Mouse (Mus musculus): ENCODE results near the gene Sycp2l. TPM values are rescaled to one million over a fixed set of nuclear protein-coding genes. Genes with fewer than 3 reads are reported as not detected.
"Not testable (repeated sequence)": the region's sequence is repeated elsewhere in the genome, so short reads cannot be mapped to it uniquely, and the experiment has no call there.

Sycp2l gene
- total RNA-seq, 2 experiments from 2014 or later: not detected

DNA sequence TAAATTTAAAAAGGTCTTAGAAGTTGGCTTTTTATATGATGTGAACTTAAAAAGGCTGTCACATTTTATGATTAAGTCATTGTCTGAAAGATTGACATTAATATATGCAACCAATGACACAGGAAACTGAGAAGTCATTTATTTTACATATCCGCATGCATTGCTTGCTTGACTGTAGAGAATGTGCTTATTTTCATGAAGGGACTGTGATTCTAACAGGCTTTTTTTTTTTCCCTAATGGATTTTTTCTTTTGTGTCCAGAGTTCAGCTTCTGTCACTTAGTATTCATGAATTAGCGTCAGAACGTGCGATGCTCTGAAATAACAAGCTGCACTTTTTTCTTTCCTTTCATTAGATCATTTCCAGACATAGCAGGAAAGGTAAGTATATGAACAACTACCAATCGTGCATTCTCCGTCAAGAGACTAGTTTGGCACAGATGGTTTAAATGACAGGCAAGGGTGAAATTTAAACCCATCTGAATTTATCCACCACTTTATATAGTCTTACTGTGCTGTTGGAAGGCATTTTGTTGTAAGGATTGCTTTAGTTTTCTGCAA lies 9.6 kb downstream of the Sycp2l start:
- DNase-seq (ENCODE audit: low spot score in 2 of 2): no peak

GRCm38 (mm10) chr13:41128326-41128725 lies 14.2 kb downstream of the Sycp2l start:
- no peak for DNase-seq (ENCODE audit: low spot score in 2 of 2)

DNA sequence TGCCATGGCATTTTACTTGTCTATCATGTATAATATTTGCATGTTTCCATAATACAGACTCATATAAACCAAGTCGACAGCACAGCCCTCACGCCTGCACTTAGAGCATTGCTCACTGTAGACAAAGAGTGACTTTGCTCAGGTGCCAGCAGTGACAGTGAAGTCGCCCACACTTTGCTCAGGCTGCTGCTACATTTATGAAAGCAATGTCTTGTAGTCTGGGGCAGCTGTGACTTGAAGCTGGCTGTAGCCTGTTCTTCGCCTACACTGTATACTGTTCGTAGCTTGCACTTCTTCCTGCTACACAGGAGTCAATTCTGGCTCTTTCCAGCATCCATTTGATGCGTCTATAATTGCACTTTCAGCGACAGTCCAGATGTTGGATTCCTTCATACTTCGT lies 15.0 kb downstream of the Sycp2l start:
- no peak for DNase-seq (ENCODE audit: low spot score in 2 of 2)

GRCm38 (mm10) chr13:41134901-41135300 lies 20.8 kb downstream of the Sycp2l start:
- DNase-seq (ENCODE audit: low spot score in 2 of 2): peak; percentile 62 to 66

DNA sequence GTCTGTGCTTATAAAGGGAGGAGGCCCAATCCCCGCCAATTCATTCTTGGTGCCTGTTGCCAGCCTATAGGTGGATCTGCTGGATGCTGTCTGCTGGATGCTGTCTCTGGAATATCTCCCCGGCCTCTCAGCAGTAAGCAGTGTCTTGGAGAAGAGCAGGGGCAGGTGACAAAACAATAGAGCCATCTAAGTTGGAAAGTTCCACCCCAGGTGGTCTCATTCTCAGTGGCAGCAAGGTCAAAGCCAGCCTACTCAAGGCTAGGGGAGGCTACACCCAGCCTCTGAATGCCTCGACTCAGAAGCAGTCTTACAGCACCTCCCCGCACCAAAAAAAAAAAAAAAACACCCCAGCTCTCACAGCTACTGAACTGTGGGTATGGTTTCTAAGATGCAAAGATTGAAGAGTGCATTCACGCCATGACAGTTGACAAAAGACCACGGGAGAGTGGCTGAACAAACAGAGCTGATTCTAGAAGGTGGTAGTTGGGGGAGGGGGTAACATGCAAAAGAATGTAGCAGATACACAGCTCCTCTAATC lies 31.4 kb downstream of the Sycp2l start:
- no peak for DNase-seq (ENCODE audit: low spot score in 2 of 2)

DNA sequence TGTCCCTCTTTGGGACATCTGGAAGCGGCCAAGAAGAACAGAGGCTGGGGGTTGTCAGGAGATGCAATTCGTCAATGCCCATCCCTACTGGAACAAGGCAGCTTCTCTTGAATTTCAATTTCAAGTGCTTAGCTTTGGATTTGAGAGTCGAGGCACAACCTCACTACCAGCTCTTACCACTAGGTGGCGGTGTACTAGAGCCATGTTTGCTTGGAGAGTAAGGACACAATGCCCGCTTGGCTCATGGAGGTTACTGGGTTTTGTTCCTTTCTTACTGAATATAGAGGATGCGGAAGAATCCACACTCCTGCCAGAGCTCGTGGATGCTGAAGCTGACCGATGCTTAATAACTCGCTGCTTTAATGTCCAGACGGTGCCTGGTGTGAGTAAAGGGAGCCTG lies 32.2 kb downstream of the Sycp2l start:
- DNase-seq (ENCODE audit: low spot score in 2 of 2): peak; percentile 49 to 67

DNA sequence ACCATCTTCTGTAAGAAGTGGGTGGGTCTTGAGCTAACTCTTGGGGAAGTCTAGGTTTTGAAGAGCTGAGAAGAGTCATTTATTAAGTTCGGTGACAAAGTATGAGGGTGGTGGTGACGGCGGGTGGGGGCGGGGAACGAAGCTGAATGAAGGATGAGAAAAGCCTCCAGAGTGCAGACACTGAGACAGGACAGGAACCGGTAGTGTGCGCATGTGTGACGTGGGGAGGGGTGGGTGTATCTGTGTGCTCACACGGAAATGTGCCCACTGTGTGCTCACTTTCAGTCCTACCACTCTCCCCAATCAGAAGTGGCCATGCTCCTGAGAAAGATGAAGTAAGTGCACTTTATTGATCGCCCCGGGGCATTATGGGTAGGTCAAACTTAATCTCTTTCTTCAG lies 39.0 kb downstream of the Sycp2l start:
- no peak for DNase-seq (ENCODE audit: low spot score in 2 of 2)

DNA sequence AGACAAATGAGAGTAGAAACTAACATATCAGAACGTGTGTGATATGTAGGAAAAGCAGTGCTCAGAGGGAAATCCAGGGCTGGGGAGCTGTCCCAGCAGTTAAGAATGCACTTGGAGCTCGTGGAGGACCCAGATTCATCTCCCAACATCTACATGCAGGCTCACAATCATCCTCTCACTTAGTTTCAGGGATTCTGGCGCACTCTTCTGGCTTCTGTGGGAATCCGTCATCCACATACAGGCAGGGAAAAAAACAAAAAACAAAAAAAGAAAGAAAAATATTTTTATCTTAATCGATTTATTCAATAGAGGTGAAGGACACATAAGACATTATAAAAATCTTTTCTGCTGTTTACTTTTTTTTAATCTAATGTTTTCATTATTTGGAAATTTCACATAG lies 44.3 kb downstream of the Sycp2l start:
- DNase-seq (ENCODE audit: low spot score in 2 of 2): no peak

- DNase-seq (ENCODE audit: low spot score in 2 of 2): no peak
These were observed 73.8 kb downstream of the Sycp2l start for GRCm38 (mm10) chr13:41187886-41188285.

- no peak for DNase-seq (ENCODE audit: low spot score in 2 of 2)
These were observed 81.7 kb downstream of the Sycp2l start for GRCm38 (mm10) chr13:41195640-41196333.

DNA sequence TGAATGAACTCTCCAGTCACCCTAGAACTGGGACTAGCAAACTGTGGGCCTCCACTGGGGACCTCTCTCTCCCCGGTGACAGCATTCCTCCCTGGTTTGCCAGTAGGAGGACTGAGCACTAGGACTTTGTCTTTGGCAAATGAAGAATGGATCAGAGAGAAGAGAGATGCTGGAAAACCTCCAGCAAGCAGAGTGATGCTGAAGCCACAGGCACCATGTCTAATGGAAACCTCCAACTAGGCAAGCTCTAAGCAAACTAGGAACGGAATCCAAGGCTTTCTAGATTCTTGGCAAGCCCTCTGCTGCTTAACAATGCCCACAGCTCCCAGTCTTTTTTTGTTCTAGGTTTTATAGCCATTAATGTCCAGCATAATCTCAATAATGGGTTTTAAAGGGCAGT lies 86.8 kb downstream of the Sycp2l start:
- DNase-seq (ENCODE audit: low spot score in 2 of 2): no peak

DNA sequence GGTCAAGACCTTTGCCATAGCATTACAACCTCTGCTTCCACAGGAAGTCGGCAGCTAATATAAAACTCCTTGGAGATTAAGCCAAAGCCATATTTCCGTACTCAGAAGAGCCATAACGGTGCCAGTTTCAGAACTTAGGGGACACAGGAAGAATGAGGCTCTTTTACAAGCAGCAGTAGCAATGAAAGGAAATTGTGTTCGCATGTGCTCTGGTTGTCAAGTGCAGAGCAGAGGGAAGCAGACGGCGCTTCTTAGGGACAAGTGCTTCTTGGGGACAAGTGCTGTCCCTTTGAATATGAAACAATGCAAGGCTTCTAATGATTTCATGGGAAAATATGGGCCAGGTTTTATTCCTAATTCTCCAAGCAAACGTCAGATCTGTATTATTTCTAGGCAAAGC lies 89.2 kb downstream of the Sycp2l start:
- DNase-seq (ENCODE audit: low spot score in 2 of 2): no peak

GRCm38 (mm10) chr13:41203691-41204090 lies 89.6 kb downstream of the Sycp2l start:
- DNase-seq (ENCODE audit: low spot score in 2 of 2): no peak

DNA sequence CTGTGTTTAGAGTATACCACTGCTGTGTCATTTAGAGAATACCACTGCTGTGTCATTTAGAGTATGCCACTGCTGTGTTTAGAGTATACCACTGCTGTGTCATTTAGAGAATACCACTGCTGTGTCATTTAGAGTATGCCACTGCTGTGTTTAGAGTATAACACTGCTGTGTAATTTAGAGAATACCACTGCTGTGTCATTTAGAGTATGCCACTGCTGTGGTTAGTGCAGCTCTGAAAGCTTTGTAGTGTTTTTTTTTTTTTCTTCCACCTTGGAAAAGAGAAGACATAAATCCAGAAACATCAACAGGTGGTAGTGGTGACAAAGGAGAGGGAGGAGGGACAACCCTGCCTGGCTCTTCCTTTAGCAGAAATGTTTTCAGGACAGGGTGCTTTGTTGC lies 91.5 kb downstream of the Sycp2l start:
- DNase-seq (ENCODE audit: low spot score in 2 of 2): not testable (repeated sequence)

DNA sequence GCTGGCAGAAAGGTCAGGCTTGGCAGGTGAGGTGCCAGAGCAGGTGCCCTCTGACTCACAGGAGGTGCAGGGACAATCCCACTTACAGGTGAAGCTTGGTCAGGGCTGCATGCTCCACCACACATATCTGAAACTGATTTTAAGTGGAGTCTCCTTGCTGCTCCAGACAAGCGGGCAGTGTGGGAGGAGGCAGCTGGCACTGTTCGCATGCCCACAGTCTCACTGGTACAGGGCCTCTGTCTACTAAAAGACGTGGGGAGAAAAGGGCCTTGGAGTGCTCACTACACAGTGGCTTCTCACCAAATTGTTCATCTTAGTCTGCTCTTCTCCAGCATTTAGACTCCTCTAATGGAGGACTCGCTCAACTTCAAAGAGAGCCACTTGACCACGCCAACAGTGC lies 92.1 kb downstream of the Sycp2l start:
- DNase-seq (ENCODE audit: low spot score in 2 of 2): no peak

- no peak for DNase-seq (ENCODE audit: low spot score in 2 of 2)
These were observed 97.2 kb downstream of the Sycp2l start for GRCm38 (mm10) chr13:41211276-41211675.

- no peak for DNase-seq (ENCODE audit: low spot score in 2 of 2)
These were observed 98.6 kb downstream of the Sycp2l start for GRCm38 (mm10) chr13:41212558-41213322.

DNA sequence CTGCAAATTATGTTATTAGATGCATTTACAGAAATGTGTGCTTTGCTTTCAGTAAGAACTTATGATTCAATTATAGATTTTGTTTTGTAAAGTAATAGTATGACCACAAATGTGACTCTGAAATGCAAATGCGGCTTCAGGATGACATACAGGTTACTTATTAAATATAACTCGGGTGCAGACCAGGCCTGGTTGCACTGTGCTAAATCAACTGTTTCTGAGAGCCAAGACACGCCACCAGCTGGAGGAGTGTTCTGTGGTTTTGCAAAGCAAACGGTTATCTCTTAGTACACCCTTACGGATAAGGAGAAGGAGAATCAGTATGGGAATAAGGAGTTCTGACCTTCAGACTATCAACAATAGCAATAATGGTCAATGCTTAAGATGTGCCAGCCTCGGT lies 101.6 kb downstream of the Sycp2l start:
- no peak for DNase-seq (ENCODE audit: low spot score in 2 of 2)

DNA sequence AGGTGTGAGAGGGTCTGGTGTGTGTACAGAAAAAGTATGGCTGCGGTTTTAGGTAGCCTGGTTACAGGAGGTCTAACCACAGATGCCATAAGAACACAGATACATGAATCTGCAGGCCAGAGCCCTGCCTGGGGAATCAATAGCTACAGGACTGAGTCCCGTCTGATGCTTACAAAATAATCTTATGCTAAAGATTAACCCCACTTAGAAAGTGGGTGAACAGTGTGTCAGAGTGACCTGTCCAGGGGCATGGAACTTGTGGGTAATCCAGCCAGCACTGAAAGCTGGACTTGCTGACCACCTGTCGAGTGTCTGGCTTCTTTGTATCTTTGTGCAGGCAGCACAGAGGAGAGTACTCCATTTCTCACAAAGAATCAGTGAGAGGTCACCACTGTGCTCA lies 102.1 kb downstream of the Sycp2l start:
- DNase-seq (ENCODE audit: low spot score in 2 of 2): no peak

DNA sequence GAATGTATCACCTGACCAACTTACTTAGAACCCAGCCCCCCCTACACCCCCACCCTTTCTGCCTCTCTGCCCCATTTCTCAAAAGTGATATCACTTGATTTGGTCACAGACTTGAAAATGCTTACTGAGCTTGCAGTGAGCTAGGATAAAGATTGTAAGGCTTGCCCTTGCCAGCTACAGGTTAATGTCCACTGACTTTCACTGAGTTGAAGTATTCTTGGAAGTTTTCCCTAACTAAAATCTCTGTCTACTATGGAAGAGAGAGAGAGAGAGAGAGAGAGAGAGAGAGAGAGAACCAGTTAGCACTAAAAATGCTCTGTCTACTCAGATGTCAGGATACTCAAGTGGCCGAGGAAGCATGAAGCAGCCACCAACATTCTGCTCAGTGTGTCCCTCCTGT lies 104.9 kb downstream of the Sycp2l start:
- DNase-seq (ENCODE audit: low spot score in 2 of 2): no peak

DNA sequence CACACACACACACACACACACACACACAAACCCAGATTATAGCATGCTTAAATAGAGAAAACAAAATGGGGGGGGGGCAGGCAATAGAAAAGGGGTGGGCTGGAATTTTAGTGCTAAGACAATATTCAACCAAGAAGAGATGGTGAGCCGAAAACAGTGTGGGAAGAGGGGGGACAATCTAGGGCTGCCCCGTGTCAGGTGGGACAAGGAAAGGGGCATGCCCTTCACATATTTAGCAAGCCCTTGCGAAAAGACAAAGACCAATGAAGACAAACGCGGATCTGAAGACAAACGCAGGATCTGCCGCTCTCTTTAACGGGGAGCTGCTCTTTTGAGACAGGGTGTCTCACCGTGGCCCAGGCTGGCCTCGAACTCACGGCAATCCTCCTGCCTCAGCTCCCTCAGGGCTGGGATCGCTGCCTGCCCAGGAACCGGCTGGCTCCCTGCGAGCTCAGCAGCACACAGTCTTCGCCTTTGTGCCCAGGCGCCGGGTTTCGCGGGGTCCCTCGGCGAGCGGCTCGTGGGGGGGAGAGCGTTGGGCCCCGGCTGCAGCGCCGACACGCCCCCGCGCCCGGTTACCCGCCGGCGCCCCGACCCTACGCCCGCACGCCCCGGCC lies 105.7 kb downstream of the Sycp2l start:
- DNase-seq (ENCODE audit: low spot score in 2 of 2): peak in 1 of 2 experiments; percentile 6

Measured in adrenal gland, adult 18-20 months (tissue).